In genomic region chr7:133469952-133470619, GRCm38 (mm10) we compare ENCODE assay signal across 22 mouse cellular contexts.
DNase-seq lines count a peak whose midpoint lies in the region; ATAC-seq and TF ChIP-seq lines count a peak whose summit lies in the region.
"Had no signal": no experiment of that assay in that cellular context is flagged by ENCODE, and none has a peak within 500 bp of the region (broad histone marks: within the 10 kb centered on the region; RNA-seq: fewer than 3 reads in every experiment).

No protein-coding gene starts in this region.

- intact Hi-C loops in heart, adult 2 months (cut with DNase I) = no loop called here

- no peaks in the 10 kb centered on the region for H3K9me3 ChIP-seq in heart, embryonic 12.5 days (replicated peaks)
- H3K9me3 ChIP-seq in lung, postnatal 0 days (ENCODE audit: low read length) = no peaks in the 10 kb centered on the region
- no peaks in the 10 kb centered on the region for H3K9me3 ChIP-seq in intestine, postnatal 0 days (ENCODE audit: control insufficient read depth)
- H3K9me3 ChIP-seq in stomach, embryonic 16.5 days (replicated peaks; ENCODE audit: control insufficient read depth, low read length) = no peaks in the 10 kb centered on the region
- H3K9me3 ChIP-seq: midbrain, embryonic 15.5 days had no signal

- DNase-seq in heart, adult 2 months = no peak
- DNase-seq in lung, postnatal 0 days (ENCODE audit: low spot score) = peak; percentile 11
- no peak for DNase-seq in lung, postnatal 4 days
- DNase-seq in kidney, postnatal 36 days = no peak
- DNase-seq: adrenal gland, postnatal 36 days; B cell, adult 2 months; cerebellum, adult 18-20 months; cerebellum, postnatal 25 days; kidney, adult 2 months; kidney, postnatal 4 days; left cerebral cortex, postnatal 4 days; right cerebral cortex, postnatal 25 days; thymus, postnatal 4 days had no signal

- no peak overlapping the region for H3K27ac ChIP-seq in heart, embryonic 12.5 days (ENCODE audit: poor library complexity, severe bottlenecking)
- no peak overlapping the region for H3K27ac ChIP-seq in heart, adult 2 months
- no peak overlapping the region for H3K27ac ChIP-seq in lung, postnatal 0 days (ENCODE audit: low read length)
- no peak overlapping the region for H3K27ac ChIP-seq in intestine, postnatal 0 days (ENCODE audit: low read depth, low read length)
- H3K27ac ChIP-seq in stomach, embryonic 16.5 days (ENCODE audit: low read length) = peak overlapping the region; percentile 51
- H3K27ac ChIP-seq: hindbrain, embryonic 14.5 days; liver, embryonic 14.5 days; macrophage; midbrain, embryonic 15.5 days had no signal

- H3K9ac ChIP-seq in heart, embryonic 12.5 days = no peak overlapping the region
- H3K9ac ChIP-seq in heart, adult 2 months (ENCODE audit: low read depth, low read length) = no peak overlapping the region
- no peak overlapping the region for H3K9ac ChIP-seq in lung, postnatal 0 days (replicated peaks; ENCODE audit: low read depth)
- H3K9ac ChIP-seq in intestine, postnatal 0 days (ENCODE audit: low read depth, low read length) = no peak overlapping the region
- no peak overlapping the region for H3K9ac ChIP-seq in stomach, embryonic 16.5 days (ENCODE audit: low read length)
- H3K9ac ChIP-seq: hindbrain, embryonic 14.5 days; liver, embryonic 14.5 days; midbrain, embryonic 15.5 days had no signal

- no peak overlapping the region for H3K4me3 ChIP-seq in heart, embryonic 12.5 days
- H3K4me3 ChIP-seq in heart, adult 2 months = no peak overlapping the region
- no peak overlapping the region for H3K4me3 ChIP-seq in lung, postnatal 0 days (ENCODE audit: low read depth, low read length)
- H3K4me3 ChIP-seq in intestine, postnatal 0 days (ENCODE audit: low read depth, low read length) = no peak overlapping the region
- H3K4me3 ChIP-seq in stomach, embryonic 16.5 days (replicated peaks; ENCODE audit: low read length) = no peak overlapping the region
- H3K4me3 ChIP-seq: midbrain, embryonic 15.5 days had no signal

- peaks cover 14% of the 10 kb centered on the region for H3K4me1 ChIP-seq in heart, embryonic 12.5 days (replicated peaks)
- no peaks in the 10 kb centered on the region; the same call in 1 of the 2 replicates for H3K4me1 ChIP-seq in heart, adult 2 months (ENCODE audit: control insufficient read depth, insufficient read depth, low read length)
- no peaks in the 10 kb centered on the region for H3K4me1 ChIP-seq in lung, postnatal 0 days (ENCODE audit: insufficient read depth, low read depth, low read length)
- peaks cover 6% of the 10 kb centered on the region for H3K4me1 ChIP-seq in intestine, postnatal 0 days (replicated peaks; ENCODE audit: control insufficient read depth, insufficient read depth, low read length)
- H3K4me1 ChIP-seq in stomach, embryonic 16.5 days (ENCODE audit: control insufficient read depth, insufficient read depth, low read length) = peaks cover 13% of the 10 kb centered on the region; the same call in 1 of the 2 replicates

- no peak for TF ChIP-seq CTCF in heart, adult 2 months (IDR thresholded peaks at IDR 0.05)
- no peak for TF ChIP-seq CTCF in lung, postnatal 0 days (IDR thresholded peaks at IDR 0.05)
- no peak for TF ChIP-seq CTCF in intestine, postnatal 0 days (IDR thresholded peaks at IDR 0.05; ENCODE audit: low read depth)

- TF ChIP-seq EP300 in heart, adult 2 months (IDR thresholded peaks at IDR 0.05; ENCODE audit: insufficient read depth, low read depth, low read length) = no peak
- TF ChIP-seq EP300 in lung, postnatal 0 days (IDR thresholded peaks at IDR 0.05) = no peak

- WGBS in heart, embryonic 12.5 days = 31% methylated on average over 6 of the region's 6 CpGs
- WGBS in heart, adult 2 months = 23% methylated on average over 6 of the region's 6 CpGs
- 31% methylated on average over 6 of the region's 6 CpGs for WGBS in lung, postnatal 0 days
- 25% methylated on average over 6 of the region's 6 CpGs for WGBS in intestine, postnatal 0 days
- WGBS in stomach, embryonic 16.5 days = 33% methylated on average over 6 of the region's 6 CpGs

- H3K36me3 ChIP-seq in heart, embryonic 12.5 days = no peaks in the 10 kb centered on the region
- no peaks in the 10 kb centered on the region for H3K36me3 ChIP-seq in heart, adult 2 months (ENCODE audit: control insufficient read depth, insufficient read depth, low read length)
- H3K36me3 ChIP-seq in lung, postnatal 0 days (ENCODE audit: insufficient read depth, low read length) = no peaks in the 10 kb centered on the region
- no peaks in the 10 kb centered on the region for H3K36me3 ChIP-seq in intestine, postnatal 0 days (ENCODE audit: control insufficient read depth, insufficient read depth)
- H3K36me3 ChIP-seq in stomach, embryonic 16.5 days (ENCODE audit: control insufficient read depth, insufficient read depth, low read length) = no peaks in the 10 kb centered on the region
- H3K36me3 ChIP-seq: midbrain, embryonic 15.5 days had no signal

- H3K79me2 ChIP-seq in heart, adult 2 months (replicated peaks; ENCODE audit: control insufficient read depth, insufficient read depth, low read length) = no peaks in the 10 kb centered on the region

- no peak overlapping the region for H3K4me2 ChIP-seq in heart, embryonic 12.5 days
- H3K4me2 ChIP-seq in lung, postnatal 0 days (replicated peaks; ENCODE audit: low read depth, low read length) = no peak overlapping the region
- H3K4me2 ChIP-seq in intestine, postnatal 0 days (replicated peaks; ENCODE audit: low read depth) = no peak overlapping the region
- 0 out of 2 replicates have a peak overlapping the region, but pooled peaks have one; percentile 1 for H3K4me2 ChIP-seq in stomach, embryonic 16.5 days (ENCODE audit: low read depth, low read length)
- H3K4me2 ChIP-seq: heart, embryonic 11.5 days; hindbrain, embryonic 14.5 days; midbrain, embryonic 15.5 days had no signal

- no peak for TF ChIP-seq POLR2A in heart, adult 2 months (IDR thresholded peaks at IDR 0.05; ENCODE audit: insufficient read depth, low read depth, low read length)

- H3K27me3 ChIP-seq in heart, embryonic 12.5 days (replicated peaks) = no peaks in the 10 kb centered on the region
- H3K27me3 ChIP-seq in heart, adult 2 months (ENCODE audit: control insufficient read depth, insufficient read depth, low read length) = no peaks in the 10 kb centered on the region
- no peaks in the 10 kb centered on the region for H3K27me3 ChIP-seq in lung, postnatal 0 days (replicated peaks; ENCODE audit: insufficient read depth, low read length)
- H3K27me3 ChIP-seq in intestine, postnatal 0 days (replicated peaks; ENCODE audit: control insufficient read depth, insufficient read depth, low read length) = no peaks in the 10 kb centered on the region
- no peaks in the 10 kb centered on the region for H3K27me3 ChIP-seq in stomach, embryonic 16.5 days (ENCODE audit: control insufficient read depth, insufficient read depth, low read length)
- H3K27me3 ChIP-seq: midbrain, embryonic 15.5 days had no signal

- ATAC-seq in heart, embryonic 12.5 days (ENCODE audit: insufficient number of reproducible peaks, low FRiP score) = peak; percentile 25; the same call in 1 of the 2 replicates
- ATAC-seq in lung, postnatal 0 days = peak; percentile 38
- peak; percentile 84 for ATAC-seq in intestine, postnatal 0 days
- ATAC-seq in stomach, embryonic 16.5 days (ENCODE audit: insufficient read depth, low FRiP score) = peak; percentile 80; the same call in 1 of the 2 replicates
- ATAC-seq: forebrain, embryonic 16.5 days; midbrain, embryonic 15.5 days had no signal

Comparison
In these comparisons a context has a peak if more than half of its experiments do, and no peak if none do; other contexts are left out.
1. ATAC-seq: peak in every context shown above with its lines; median percentile 84 in intestine, postnatal 0 days; 80 in stomach, embryonic 16.5 days; 38 in lung, postnatal 0 days; 25 in heart, embryonic 12.5 days.